Mouse (Mus musculus): ENCODE data around the gene Fat2. TPM values are rescaled to one million over a fixed set of nuclear protein-coding genes. Genes with fewer than 3 reads are reported as not detected.

Fat2 gene
- polyA plus RNA-seq, 1 experiment from 2014 or later = 0.29 TPM

- 68% methylated on average over 3 of the region's 3 CpGs for WGBS
Measured at GRCm38 (mm10) chr11:55239496-55239895, 96.9 kb downstream of the Fat2 start.

GRCm38 (mm10) chr11:55236815-55237214, 99.5 kb downstream of the Fat2 start:
- Histone ChIP-seq H3K36me3 (ENCODE audit: insufficient read depth) (no peaks in the 10 kb centered on the region), H3K4me1 (ENCODE audit: insufficient read depth) (no peaks in the 10 kb centered on the region), H3K9ac (no peak overlapping the region), H3K4me3 (ENCODE audit: low read depth, low read length) (no peak overlapping the region), H3K27ac (ENCODE audit: low read depth) (no peak overlapping the region), H3K9me3 (ENCODE audit: low read depth, low read length) (no peaks in the 10 kb centered on the region), H3K27me3 (ENCODE audit: insufficient read depth, low read length) (no peaks in the 10 kb centered on the region), H3K4me2 (no peak overlapping the region)
- 72% methylated on average over 1 of the region's 1 CpGs for WGBS
- TF ChIP-seq CTCF (IDR thresholded peaks at IDR 0.05; ENCODE audit: low read depth) = no peak
- ATAC-seq (ENCODE audit: insufficient read depth) (no peak), DNase-seq (no peak)

More at GRCm38 (mm10) chr11:55239496-55239895, 96.9 kb downstream of the Fat2 start:
- Histone ChIP-seq H3K36me3 (ENCODE audit: insufficient read depth) (no peaks in the 10 kb centered on the region), H3K4me3 (ENCODE audit: low read depth, low read length) (no peak overlapping the region), H3K27ac (ENCODE audit: low read depth) (no peak overlapping the region), H3K4me2 (no peak overlapping the region), H3K27me3 (ENCODE audit: insufficient read depth, low read length) (no peaks in the 10 kb centered on the region), H3K9me3 (ENCODE audit: low read depth, low read length) (no peaks in the 10 kb centered on the region), H3K9ac (no peak overlapping the region), H3K4me1 (ENCODE audit: insufficient read depth) (no peaks in the 10 kb centered on the region)
- TF ChIP-seq CTCF (IDR thresholded peaks at IDR 0.05; ENCODE audit: low read depth) = no peak
- DNase-seq (no peak), ATAC-seq (ENCODE audit: insufficient read depth) (no peak)

GRCm38 (mm10) chr11:55234791-55235190, 101.6 kb downstream of the Fat2 start:
- Histone ChIP-seq H3K4me2 (no peak overlapping the region), H3K9ac (no peak overlapping the region), H3K27ac (ENCODE audit: low read depth) (no peak overlapping the region), H3K4me3 (ENCODE audit: low read depth, low read length) (no peak overlapping the region), H3K4me1 (ENCODE audit: insufficient read depth) (no peaks in the 10 kb centered on the region), H3K9me3 (ENCODE audit: low read depth, low read length) (no peaks in the 10 kb centered on the region), H3K27me3 (ENCODE audit: insufficient read depth, low read length) (no peaks in the 10 kb centered on the region), H3K36me3 (ENCODE audit: insufficient read depth) (no peaks in the 10 kb centered on the region)
- WGBS = 77% methylated on average over 4 of the region's 4 CpGs
- no peak for TF ChIP-seq CTCF (IDR thresholded peaks at IDR 0.05; ENCODE audit: low read depth)
- DNase-seq (no peak), ATAC-seq (ENCODE audit: insufficient read depth) (no peak)

- no peak for ATAC-seq (ENCODE audit: insufficient read depth)
- 86% methylated on average over 7 of the region's 7 CpGs for WGBS
Measured at GRCm38 (mm10) chr11:55234288-55234687, 102.1 kb downstream of the Fat2 start.

GRCm38 (mm10) chr11:55231034-55231433, 105.3 kb downstream of the Fat2 start:
- no peak overlapping the region for H3K4me2 ChIP-seq
- WGBS = 91% methylated on average over 6 of the region's 6 CpGs
- no peak for TF ChIP-seq CTCF (IDR thresholded peaks at IDR 0.05; ENCODE audit: low read depth)

More at GRCm38 (mm10) chr11:55234288-55234687, 102.1 kb downstream of the Fat2 start:
- H3K4me2 ChIP-seq = no peak overlapping the region
- H3K27ac ChIP-seq (ENCODE audit: low read depth) = no peak overlapping the region
- H3K9ac ChIP-seq = no peak overlapping the region
- H3K4me1 ChIP-seq (ENCODE audit: insufficient read depth) = no peaks in the 10 kb centered on the region
- H3K9me3 ChIP-seq (ENCODE audit: low read depth, low read length) = no peaks in the 10 kb centered on the region
- no peak overlapping the region for H3K4me3 ChIP-seq (ENCODE audit: low read depth, low read length)
- TF ChIP-seq CTCF (IDR thresholded peaks at IDR 0.05; ENCODE audit: low read depth) = no peak
- DNase-seq = no peak
- no peaks in the 10 kb centered on the region for H3K36me3 ChIP-seq (ENCODE audit: insufficient read depth)
- no peaks in the 10 kb centered on the region for H3K27me3 ChIP-seq (ENCODE audit: insufficient read depth, low read length)

GRCm38 (mm10) chr11:55221306-55221705, 115.1 kb downstream of the Fat2 start:
- H3K4me3 ChIP-seq (ENCODE audit: low read depth, low read length) = no peak overlapping the region
- peaks cover 30% of the 10 kb centered on the region for H3K36me3 ChIP-seq (ENCODE audit: insufficient read depth)
- no peak overlapping the region for H3K27ac ChIP-seq (ENCODE audit: low read depth)
- no peaks in the 10 kb centered on the region for H3K9me3 ChIP-seq (ENCODE audit: low read depth, low read length)
- TF ChIP-seq CTCF (IDR thresholded peaks at IDR 0.05; ENCODE audit: low read depth) = no peak
- ATAC-seq (ENCODE audit: insufficient read depth) = no peak
- DNase-seq = no peak
- 0 out of 2 replicates have a peak, but pooled peaks cover 3% of the 10 kb centered on the region for H3K4me1 ChIP-seq (ENCODE audit: insufficient read depth)
- no peak overlapping the region for H3K4me2 ChIP-seq
- WGBS = 88% methylated on average over 7 of the region's 7 CpGs
- H3K9ac ChIP-seq = no peak overlapping the region
- H3K27me3 ChIP-seq (ENCODE audit: insufficient read depth, low read length) = no peaks in the 10 kb centered on the region

More at GRCm38 (mm10) chr11:55231034-55231433, 105.3 kb downstream of the Fat2 start:
- Histone ChIP-seq H3K27me3 (ENCODE audit: insufficient read depth, low read length) (no peaks in the 10 kb centered on the region), H3K36me3 (ENCODE audit: insufficient read depth) (peaks cover 12% of the 10 kb centered on the region; the same call in 1 of the 2 replicates), H3K4me3 (ENCODE audit: low read depth, low read length) (no peak overlapping the region), H3K27ac (ENCODE audit: low read depth) (no peak overlapping the region), H3K4me1 (ENCODE audit: insufficient read depth) (no peaks in the 10 kb centered on the region), H3K9me3 (ENCODE audit: low read depth, low read length) (no peaks in the 10 kb centered on the region), H3K9ac (no peak overlapping the region)
- no peak for ATAC-seq (ENCODE audit: insufficient read depth)
- DNase-seq = no peak

GRCm38 (mm10) chr11:55218473-55218872, 117.9 kb downstream of the Fat2 start:
- Histone ChIP-seq H3K4me1 (ENCODE audit: insufficient read depth) (peaks cover 6% of the 10 kb centered on the region; the same call in 1 of the 2 replicates), H3K9ac (no peak overlapping the region), H3K9me3 (ENCODE audit: low read depth, low read length) (no peaks in the 10 kb centered on the region), H3K27ac (ENCODE audit: low read depth) (no peak overlapping the region), H3K27me3 (ENCODE audit: insufficient read depth, low read length) (no peaks in the 10 kb centered on the region), H3K4me2 (no peak overlapping the region), H3K36me3 (ENCODE audit: insufficient read depth) (peaks cover 16% of the 10 kb centered on the region; the same call in 1 of the 2 replicates), H3K4me3 (ENCODE audit: low read depth, low read length) (no peak overlapping the region)
- DNase-seq (no peak), ATAC-seq (ENCODE audit: insufficient read depth) (no peak)
- WGBS = 75% methylated on average over 3 of the region's 3 CpGs
- no peak for TF ChIP-seq CTCF (IDR thresholded peaks at IDR 0.05; ENCODE audit: low read depth)
